Mouse (Mus musculus) kidney, adult 2 months (tissue): ENCODE measurements at regions not wholly inside any gene's neighbourhood (a gene's known extent, or its start where the extent isn't known, plus 50 kb on each side); places are given as distances from the start of the nearest gene placed in this dataset.
"Not testable (repeated sequence)": the region's sequence is repeated elsewhere in the genome, so short reads cannot be mapped to it uniquely, and the experiment has no call there.

Experiments used
- DNase-seq: peaks from one replicate; pipeline ENCODE4 v3.0.0; 2021
- H3K27ac ChIP-seq: fragments of 200-500 bp; 2 replicates; pipeline ENCODE4 v1.5.1; 2012; ENCODE audit warnings: low read depth, low read length, control low read depth, inconsistent platforms; ENCODE audit not compliant: insufficient read depth
- H3K27me3 ChIP-seq: fragments of 200-500 bp; replicated peaks from 2 replicates; pipeline ENCODE4 v1.6.1; 2012; ENCODE audit warnings: mild to moderate bottlenecking, moderate library complexity, low read length, inconsistent platforms; ENCODE audit not compliant: control insufficient read depth, insufficient read depth
- H3K36me3 ChIP-seq: fragments of 200-500 bp; 2 replicates; pipeline ENCODE4 v1.6.1; 2012; ENCODE audit warnings: mild to moderate bottlenecking, moderate library complexity, low read length, inconsistent platforms; ENCODE audit not compliant: control insufficient read depth, insufficient read depth
- H3K4me1 ChIP-seq: fragments of 200-500 bp; 2 replicates; pipeline ENCODE4 v1.6.1; 2011; ENCODE audit warnings: low read length; ENCODE audit not compliant: control insufficient read depth, insufficient read depth
- H3K4me3 ChIP-seq: fragments of 200-500 bp; 2 replicates; pipeline ENCODE4 v1.5.1; 2011; ENCODE audit warnings: mild to moderate bottlenecking, low read depth, low read length, control low read depth; ENCODE audit not compliant: insufficient read depth
- CTCF ChIP-seq: fragments of 200-500 bp; conservative IDR thresholded peaks from 2 replicates; pipeline ENCODE4 v1.5.1; 2011; ENCODE audit warnings: low read depth, mild to moderate bottlenecking, control low read depth, low read length, moderate library complexity, mixed read lengths; ENCODE audit not compliant: insufficient read depth, insufficient read length
- POLR2A ChIP-seq: fragments of 200-500 bp; IDR thresholded peaks from one replicate; pipeline ENCODE4 v1.6.1; 2011; ENCODE audit warnings: low read depth, low read length, control low read depth
- WGBS: fragments of 180-500 bp; shearing (Covaris S2); methylation state at CpG from one replicate; pipeline ENCODE4 v1.1.7; 2018; 5-methylcytosine and 5-hydroxymethylcytosine counted together

- 87% methylated on average over 9 of the region's 9 CpGs for WGBS
- no peak for TF ChIP-seq CTCF
- TF ChIP-seq POLR2A, result no peak
These were observed 136.3 kb upstream of the Bcor start for GRCm38 (mm10) chrX:12296264-12297053.

GRCm38 (mm10) chrX:12298609-12299008, 138.5 kb upstream of the Bcor start:
- DNase-seq, result no peak
- no peak overlapping the region for H3K4me3 ChIP-seq
- H3K4me1 ChIP-seq, result no peaks in the 10 kb centered on the region
- H3K27me3 ChIP-seq, result no peaks in the 10 kb centered on the region
- WGBS, result 95% methylated on average over 5 of the region's 5 CpGs
- H3K36me3 ChIP-seq, result no peaks in the 10 kb centered on the region
- H3K27ac ChIP-seq, result no peak overlapping the region
- TF ChIP-seq POLR2A, result no peak
- TF ChIP-seq CTCF, result no peak

More at GRCm38 (mm10) chrX:12296264-12297053, 136.3 kb upstream of the Bcor start:
- no peaks in the 10 kb centered on the region for H3K27me3 ChIP-seq
- no peak for DNase-seq
- no peak overlapping the region for H3K4me3 ChIP-seq
- no peaks in the 10 kb centered on the region for H3K4me1 ChIP-seq
- no peak overlapping the region for H3K27ac ChIP-seq
- H3K36me3 ChIP-seq, result no peaks in the 10 kb centered on the region

- no peaks in the 10 kb centered on the region for H3K4me1 ChIP-seq
- no peak overlapping the region for H3K27ac ChIP-seq
- 96% methylated on average over 11 of the region's 11 CpGs for WGBS
- no peaks in the 10 kb centered on the region for H3K27me3 ChIP-seq
- no peak for DNase-seq
- TF ChIP-seq POLR2A (no peak), CTCF (no peak)
- H3K4me3 ChIP-seq, result no peak overlapping the region
- no peaks in the 10 kb centered on the region for H3K36me3 ChIP-seq
These were observed 139.1 kb upstream of the Bcor start for GRCm38 (mm10) chrX:12299236-12299635.

- Histone ChIP-seq H3K4me1 (no peaks in the 10 kb centered on the region), H3K27ac (no peak overlapping the region), H3K4me3 (no peak overlapping the region), H3K36me3 (no peaks in the 10 kb centered on the region), H3K27me3 (no peaks in the 10 kb centered on the region)
- 47% methylated on average over 5 of the region's 5 CpGs for WGBS
- no peak for DNase-seq
- no peak for TF ChIP-seq CTCF
- TF ChIP-seq POLR2A, result no peak
These were observed 144.5 kb upstream of the Bcor start for GRCm38 (mm10) chrX:12304678-12305077.

GRCm38 (mm10) chrX:12306940-12307339, 146.8 kb upstream of the Bcor start:
- Histone ChIP-seq H3K36me3 (no peaks in the 10 kb centered on the region), H3K27ac (no peak overlapping the region), H3K27me3 (no peaks in the 10 kb centered on the region), H3K4me3 (no peak overlapping the region), H3K4me1 (no peaks in the 10 kb centered on the region)
- no peak for TF ChIP-seq POLR2A
- TF ChIP-seq CTCF, result no peak
- DNase-seq, result no peak
- WGBS, result 79% methylated on average over 3 of the region's 3 CpGs

- TF ChIP-seq CTCF (no peak), POLR2A (no peak)
- Histone ChIP-seq H3K36me3 (no peaks in the 10 kb centered on the region), H3K4me3 (no peak overlapping the region), H3K4me1 (no peaks in the 10 kb centered on the region; the same call in 1 of the 2 replicates), H3K27ac (no peak overlapping the region), H3K27me3 (no peaks in the 10 kb centered on the region)
- no peak for DNase-seq
- WGBS, result 79% methylated on average over 5 of the region's 5 CpGs
These were observed 152.4 kb upstream of the Bcor start for GRCm38 (mm10) chrX:12312534-12312933.

GRCm38 (mm10) chrX:12315658-12316057, 155.5 kb upstream of the Bcor start:
- DNase-seq, result no peak
- no peaks in the 10 kb centered on the region for H3K36me3 ChIP-seq

GRCm38 (mm10) chrX:12317488-12317887, 157.3 kb upstream of the Bcor start:
- not testable (repeated sequence) for H3K27ac ChIP-seq, DNase-seq, H3K4me3 ChIP-seq, H3K36me3 ChIP-seq, H3K27me3 ChIP-seq, H3K4me1 ChIP-seq
- WGBS, result 97% methylated on average over 2 of the region's 2 CpGs

More at GRCm38 (mm10) chrX:12315658-12316057, 155.5 kb upstream of the Bcor start:
- TF ChIP-seq CTCF, result no peak
- no peak for TF ChIP-seq POLR2A
- Histone ChIP-seq H3K27ac (no peak overlapping the region), H3K27me3 (no peaks in the 10 kb centered on the region), H3K4me1 (no peaks in the 10 kb centered on the region; the same call in 1 of the 2 replicates), H3K4me3 (no peak overlapping the region)
- WGBS, result 74% methylated on average over 3 of the region's 3 CpGs
